Mouse (Mus musculus) liver, embryonic 12.5 days (tissue): Measurements from ENCODE around the gene Ogfod1. TPM values are rescaled to one million over a fixed set of nuclear protein-coding genes. Genes with fewer than 3 reads are reported as not detected.
A peak's percentile ranks its signal among the peaks of the same experiment; 100 is the strongest.

Source experiments
- ATAC-seq: fragments of 200-750 bp; cut with Nextera tagmentation; 2 replicates; pipeline ENCODE4 v1.8.0; 2017; ENCODE audit warnings: moderate number of reproducible peaks, mild to moderate bottlenecking, moderate library complexity
- H3K27ac ChIP-seq: fragments of 300-500 bp; sonication (generic); 2 replicates; pipeline ENCODE4 v1.5.1; 2016; ENCODE audit warnings: mild to moderate bottlenecking
- H3K27me3 ChIP-seq: fragments of 300-500 bp; sonication (generic); replicated peaks from 2 replicates; pipeline ENCODE4 v1.6.1; 2016; ENCODE audit warnings: mild to moderate bottlenecking, moderate library complexity
- H3K36me3 ChIP-seq: fragments of 300-500 bp; sonication (generic); 2 replicates; pipeline ENCODE4 v1.6.1; 2016; ENCODE audit warnings: mild to moderate bottlenecking, moderate library complexity
- H3K4me1 ChIP-seq: fragments of 300-500 bp; sonication (generic); 2 replicates; pipeline ENCODE4 v1.6.1; 2016
- H3K4me2 ChIP-seq: fragments of 300-500 bp; sonication (generic); 2 replicates; pipeline ENCODE4 v1.6.1; 2016; ENCODE audit warnings: mild to moderate bottlenecking, moderate library complexity
- H3K4me3 ChIP-seq: fragments of 300-500 bp; sonication (generic); 2 replicates; pipeline ENCODE4 v1.5.1; 2016; ENCODE audit warnings: mild to moderate bottlenecking, moderate library complexity
- H3K9ac ChIP-seq: fragments of 300-500 bp; sonication (generic); 2 replicates; pipeline ENCODE4 v1.6.1; 2016; ENCODE audit warnings: mild to moderate bottlenecking, moderate library complexity
- H3K9me3 ChIP-seq: fragments of 300-500 bp; sonication (generic); replicated peaks from 2 replicates; pipeline ENCODE4 v1.6.1; 2016; ENCODE audit warnings: mild to moderate bottlenecking, moderate library complexity
- WGBS: fragments of 180-500 bp; shearing (Covaris S2); methylation state at CpG from one replicate; pipeline ENCODE4 v1.1.7; 2016; ENCODE audit not compliant: insufficient replicate concordance; 5-methylcytosine and 5-hydroxymethylcytosine counted together
- polyA plus RNA-seq: library from polyadenylated mRNA; unstranded; fragments of >200 nt; fragmentation: Nextera tagmentation; extraction: Ambion mirVana; gene quantifications from 2 replicates; pipeline ENCODE4 v1.2.1, GENCODE M21; 2016

Gene Ogfod1
- polyA plus RNA-seq, 1 experiment from 2014 or later, result 8.2 TPM

DNA sequence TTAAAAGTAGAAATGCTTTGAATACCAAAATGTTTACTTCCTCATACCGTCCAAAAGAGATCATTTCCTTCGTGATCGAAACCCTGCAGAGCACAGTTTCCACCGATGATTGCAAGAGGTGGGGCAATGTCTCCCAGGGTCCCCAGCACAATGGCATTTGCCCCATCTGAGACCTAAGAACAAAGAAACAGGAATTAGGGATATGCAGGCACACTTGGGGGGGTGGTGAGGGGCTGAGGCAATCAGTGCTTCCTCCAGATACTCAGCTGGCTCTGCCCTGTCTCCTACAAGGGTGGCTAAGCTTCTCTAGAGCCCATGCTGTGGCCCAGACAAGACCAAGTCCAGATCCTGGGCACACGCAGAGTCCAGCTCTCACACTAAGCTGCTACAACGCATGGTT, 52.7 kb downstream of the Ogfod1 start:
- ATAC-seq, result no peak
- H3K4me3 ChIP-seq, result no peak overlapping the region
- no peaks in the 10 kb centered on the region for H3K4me1 ChIP-seq
- no peak overlapping the region for H3K4me2 ChIP-seq
- H3K27ac ChIP-seq, result no peak overlapping the region
- no peaks in the 10 kb centered on the region for H3K36me3 ChIP-seq
- H3K27me3 ChIP-seq, result no peaks in the 10 kb centered on the region
- H3K9me3 ChIP-seq, result no peaks in the 10 kb centered on the region
- 59% methylated on average over 6 of the region's 6 CpGs for WGBS
- H3K9ac ChIP-seq, result no peak overlapping the region

- H3K4me1 ChIP-seq, result peaks cover 6% of the 10 kb centered on the region
- H3K9ac ChIP-seq, result no peak overlapping the region
- no peak overlapping the region for H3K27ac ChIP-seq
- 77% methylated on average over 9 of the region's 9 CpGs for WGBS
- H3K27me3 ChIP-seq, result no peaks in the 10 kb centered on the region
- H3K4me2 ChIP-seq, result no peak overlapping the region
- H3K9me3 ChIP-seq, result no peaks in the 10 kb centered on the region
- no peak overlapping the region for H3K4me3 ChIP-seq
- H3K36me3 ChIP-seq, result no peaks in the 10 kb centered on the region
- ATAC-seq, result no peak
Measured at GRCm38 (mm10) chr8:94092848-94093247, 55.9 kb downstream of the Ogfod1 start.

DNA sequence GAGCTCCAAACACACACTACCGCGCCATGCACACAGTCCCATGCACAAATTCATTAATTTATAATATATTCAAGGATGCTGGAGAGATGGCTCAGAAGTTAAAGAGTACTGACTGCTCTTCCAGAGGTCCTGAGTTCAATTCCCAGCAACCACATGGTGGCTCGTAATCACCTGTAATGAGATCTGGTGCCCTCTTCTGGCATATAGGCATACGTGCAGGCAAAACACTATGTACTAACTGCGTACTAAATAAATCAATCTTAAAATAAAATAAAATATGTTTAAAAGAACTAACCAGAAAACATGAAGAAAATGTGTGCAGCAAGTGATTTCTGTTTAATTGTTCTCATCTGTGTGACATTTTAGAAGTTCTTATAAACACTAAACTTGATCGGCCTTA, 57.3 kb downstream of the Ogfod1 start:
- Histone ChIP-seq H3K27me3 (no peaks in the 10 kb centered on the region), H3K4me1 (peaks cover 18% of the 10 kb centered on the region), H3K4me2 (no peak overlapping the region), H3K36me3 (no peaks in the 10 kb centered on the region), H3K27ac (no peak overlapping the region), H3K9me3 (no peaks in the 10 kb centered on the region), H3K4me3 (no peak overlapping the region), H3K9ac (no peak overlapping the region)
- no peak for ATAC-seq
- 74% methylated on average over 6 of the region's 6 CpGs for WGBS

DNA sequence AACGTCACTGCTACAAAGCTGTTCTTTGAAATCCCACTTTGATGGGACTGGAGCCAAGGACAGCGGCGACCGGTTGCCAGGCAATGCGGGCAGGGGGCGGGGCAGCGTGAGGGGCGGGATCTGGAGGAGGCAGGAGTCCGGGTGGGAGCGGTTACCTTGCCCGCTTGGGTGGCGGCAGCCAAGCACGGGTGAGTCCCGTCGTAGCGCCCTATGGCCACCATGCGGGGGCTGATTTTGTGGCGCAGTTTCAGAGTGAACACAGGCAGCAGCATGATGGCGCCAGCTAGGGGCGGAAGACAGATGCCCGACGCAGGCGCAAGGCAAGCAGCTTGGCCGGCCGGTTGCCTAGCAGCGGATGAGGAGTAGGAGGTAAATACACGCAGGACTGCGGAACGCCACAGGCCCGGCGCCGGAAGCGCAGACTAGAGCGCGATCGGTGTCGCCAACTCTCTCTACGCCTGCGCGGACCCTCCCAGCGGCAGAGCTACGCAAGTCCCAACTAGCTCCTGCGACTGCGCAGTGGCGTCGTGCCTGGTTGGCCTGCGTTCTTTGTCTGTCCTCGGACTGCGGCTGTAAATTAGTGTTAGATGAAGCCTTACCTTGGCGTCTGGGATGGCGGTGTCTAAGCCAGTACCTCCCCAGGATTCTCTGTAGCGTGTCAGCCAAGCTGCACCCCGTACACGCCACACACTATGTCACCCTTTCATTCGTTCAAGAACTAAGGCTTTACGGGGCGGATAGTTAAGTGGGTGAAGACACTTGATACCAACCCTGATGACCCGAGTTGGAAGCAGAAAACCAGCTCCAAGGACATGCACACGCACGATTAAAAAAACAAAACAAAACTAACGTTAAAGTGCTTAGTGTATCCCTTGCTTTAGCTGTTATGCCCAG, 61.3 kb downstream of the Ogfod1 start, which contains the start of gene Bbs2:
Gene Bbs2 (minus strand): TSS at position 848 of the 894 bp plus-strand sequence.
- WGBS, result 3% methylated on average over 61 of the region's 61 CpGs
- Histone ChIP-seq H3K4me2 (peak within 1 kb of the TSS; percentile 76), H3K9ac (peak within 1 kb of the TSS; percentile 77), H3K36me3 (no peaks in the 10 kb centered on the region), H3K4me1 (peaks cover 18% of the 10 kb centered on the region), H3K9me3 (no peaks in the 10 kb centered on the region), H3K27me3 (peaks cover 37% of the 10 kb centered on the region), H3K27ac (peak within 1 kb of the TSS; percentile 95), H3K4me3 (peak within 1 kb of the TSS; percentile 72)
- ATAC-seq, result peak; percentile 100

- H3K9ac ChIP-seq, result peak overlapping the region; percentile 77
- 55% methylated on average over 4 of the region's 4 CpGs for WGBS
- peak overlapping the region; percentile 95 for H3K27ac ChIP-seq
- peak overlapping the region; percentile 76 for H3K4me2 ChIP-seq
- no peak for ATAC-seq
- peaks cover 42% of the 10 kb centered on the region for H3K27me3 ChIP-seq
- no peaks in the 10 kb centered on the region for H3K9me3 ChIP-seq
- H3K4me3 ChIP-seq, result peak overlapping the region; percentile 72; the same call in 1 of the 2 replicates
- no peaks in the 10 kb centered on the region for H3K36me3 ChIP-seq
- peaks cover 18% of the 10 kb centered on the region for H3K4me1 ChIP-seq
Measured at GRCm38 (mm10) chr8:94098996-94099395, 62.0 kb downstream of the Ogfod1 start.

DNA sequence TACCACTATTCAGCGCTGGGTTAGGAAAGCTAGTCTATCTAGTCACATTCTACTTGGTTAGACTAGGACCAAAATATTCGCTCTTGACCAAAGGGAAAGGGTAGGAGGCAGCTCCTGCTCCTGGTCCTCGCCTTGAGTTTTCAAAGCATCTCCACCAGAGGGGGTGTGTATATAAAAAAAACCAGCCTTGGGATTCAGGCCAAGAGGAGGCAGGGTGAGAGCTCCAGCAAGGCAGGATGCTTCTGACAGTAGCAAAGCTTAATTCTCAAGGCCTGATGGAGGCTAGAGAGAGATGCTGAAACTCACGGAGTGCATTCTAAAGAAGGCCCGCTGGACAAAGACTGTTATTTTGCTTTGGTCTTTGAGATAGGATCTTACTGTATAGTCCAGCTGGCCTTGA, 67.1 kb downstream of the Ogfod1 start:
- Histone ChIP-seq H3K27me3 (peaks cover 42% of the 10 kb centered on the region), H3K4me1 (peaks cover 28% of the 10 kb centered on the region), H3K9ac (no peak overlapping the region), H3K27ac (no peak overlapping the region), H3K36me3 (no peaks in the 10 kb centered on the region), H3K4me2 (no peak overlapping the region), H3K9me3 (no peaks in the 10 kb centered on the region), H3K4me3 (no peak overlapping the region)
- no peak; the same call in 1 of the 2 replicates for ATAC-seq
- 48% methylated on average over 5 of the region's 5 CpGs for WGBS

- Histone ChIP-seq H3K27me3 (peaks cover 10% of the 10 kb centered on the region), H3K36me3 (no peaks in the 10 kb centered on the region), H3K9ac (no peak overlapping the region), H3K4me1 (peaks cover 62% of the 10 kb centered on the region), H3K9me3 (no peaks in the 10 kb centered on the region), H3K4me2 (no peak overlapping the region), H3K27ac (peak overlapping the region; percentile 50), H3K4me3 (no peak overlapping the region)
- ATAC-seq, result no peak
- WGBS, result 55% methylated on average over 3 of the region's 3 CpGs
Measured at GRCm38 (mm10) chr8:94107871-94108270, 70.9 kb downstream of the Ogfod1 start.

DNA sequence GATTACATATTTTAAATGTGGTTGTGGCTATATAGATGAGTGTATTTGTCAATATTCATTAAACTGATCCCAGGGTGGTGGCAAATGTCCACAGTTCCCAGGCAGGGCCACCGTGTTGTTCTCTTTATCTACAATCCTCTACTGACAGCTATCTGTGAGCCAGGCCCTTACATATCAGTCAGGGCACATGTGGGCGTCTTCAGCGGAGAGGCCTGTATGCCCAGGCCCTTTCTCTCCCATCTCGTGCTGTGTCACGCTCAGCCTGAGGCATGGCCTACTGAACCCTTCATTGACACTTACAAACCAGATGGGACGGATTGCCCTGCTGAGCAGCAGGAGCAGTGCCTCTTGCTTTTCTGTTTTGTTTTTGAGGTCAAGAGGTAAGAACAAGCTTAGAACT, 72.4 kb downstream of the Ogfod1 start:
- H3K4me3 ChIP-seq, result no peak overlapping the region
- no peaks in the 10 kb centered on the region; the same call in 1 of the 2 replicates for H3K27me3 ChIP-seq
- H3K36me3 ChIP-seq, result no peaks in the 10 kb centered on the region
- peak overlapping the region; percentile 91 for H3K27ac ChIP-seq
- peak; percentile 97 for ATAC-seq
- peak overlapping the region; percentile 29; the same call in 1 of the 2 replicates for H3K9ac ChIP-seq
- peak overlapping the region; percentile 36 for H3K4me2 ChIP-seq
- peaks cover 72% of the 10 kb centered on the region for H3K4me1 ChIP-seq
- 25% methylated on average over 6 of the region's 6 CpGs for WGBS
- no peaks in the 10 kb centered on the region for H3K9me3 ChIP-seq

DNA sequence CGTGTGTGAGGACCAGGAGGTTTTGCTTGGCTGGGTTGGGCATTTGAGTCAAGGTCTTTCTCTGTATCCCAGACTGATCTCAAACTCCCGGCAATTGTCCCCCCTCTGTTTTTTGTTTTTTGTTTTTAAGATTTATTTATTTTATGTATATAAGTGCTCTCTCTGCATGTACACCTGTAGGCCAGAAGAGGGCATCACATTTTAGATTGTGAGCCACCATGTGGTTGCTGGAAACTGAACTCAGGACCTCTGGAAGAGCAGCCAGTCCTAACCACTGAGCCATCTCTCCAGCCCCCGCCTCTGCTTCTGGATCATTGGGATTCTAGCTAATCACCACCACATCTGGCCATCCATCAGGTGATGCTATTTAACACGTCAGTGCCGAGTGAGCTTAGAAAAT, 72.8 kb downstream of the Ogfod1 start:
- H3K4me3 ChIP-seq, result no peak overlapping the region
- 69% methylated on average over 5 of the region's 5 CpGs for WGBS
- H3K4me2 ChIP-seq, result peak overlapping the region; percentile 36
- ATAC-seq, result peak; percentile 31; the same call in 1 of the 2 replicates
- H3K4me1 ChIP-seq, result peaks cover 72% of the 10 kb centered on the region
- H3K27ac ChIP-seq, result peak overlapping the region; percentile 91
- no peaks in the 10 kb centered on the region for H3K36me3 ChIP-seq
- no peaks in the 10 kb centered on the region for H3K27me3 ChIP-seq
- H3K9me3 ChIP-seq, result no peaks in the 10 kb centered on the region
- peak overlapping the region; percentile 29; the same call in 1 of the 2 replicates for H3K9ac ChIP-seq

DNA sequence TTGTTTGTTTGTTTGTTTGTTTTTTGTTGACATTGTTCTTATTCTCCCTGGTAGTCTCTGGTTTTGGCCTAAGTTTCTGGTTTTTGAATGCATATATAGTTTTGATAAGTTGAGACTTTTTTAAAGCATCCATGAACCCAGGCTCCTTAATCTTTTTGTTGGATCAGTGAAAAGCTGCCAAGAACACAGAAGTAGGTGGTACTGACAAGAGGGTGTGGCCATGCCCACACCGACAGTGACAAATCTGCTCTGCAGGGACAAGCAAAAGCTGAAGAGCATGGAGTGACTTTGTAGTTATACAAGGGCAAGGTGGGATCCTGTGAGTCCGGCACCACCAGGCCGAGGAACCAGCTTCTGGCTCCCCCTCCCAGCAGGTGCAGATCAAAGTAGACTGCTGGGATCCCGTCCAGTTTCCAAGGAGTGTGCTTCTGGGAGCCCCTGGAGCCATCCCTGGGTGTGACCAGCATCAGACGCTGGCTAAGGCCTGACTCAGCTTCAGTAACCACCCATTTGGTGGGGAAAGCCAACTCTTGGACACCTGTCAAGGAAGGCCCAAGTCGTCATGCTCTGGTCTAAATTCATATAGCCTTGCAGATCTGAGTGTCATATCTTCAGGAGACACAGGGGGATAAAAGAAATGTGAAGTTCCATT, 73.7 kb downstream of the Ogfod1 start:
- no peaks in the 10 kb centered on the region for H3K9me3 ChIP-seq
- H3K4me1 ChIP-seq, result peaks cover 72% of the 10 kb centered on the region
- H3K27ac ChIP-seq, result peak overlapping the region; percentile 91
- no peaks in the 10 kb centered on the region for H3K36me3 ChIP-seq
- H3K9ac ChIP-seq, result no peak overlapping the region
- peak; percentile 29; the same call in 1 of the 2 replicates for ATAC-seq
- WGBS, result 54% methylated on average over 6 of the region's 6 CpGs
- no peak overlapping the region for H3K4me3 ChIP-seq
- no peaks in the 10 kb centered on the region for H3K27me3 ChIP-seq
- peak overlapping the region; percentile 19; the same call in 1 of the 2 replicates for H3K4me2 ChIP-seq

GRCm38 (mm10) chr8:94113435-94113834, 76.4 kb downstream of the Ogfod1 start:
- Histone ChIP-seq H3K36me3 (no peaks in the 10 kb centered on the region), H3K27me3 (0 out of 2 replicates have a peak, but pooled peaks cover 5% of the 10 kb centered on the region), H3K4me2 (peak overlapping the region; percentile 47), H3K4me3 (no peak overlapping the region), H3K9ac (peak overlapping the region; percentile 45; the same call in 1 of the 2 replicates), H3K9me3 (no peaks in the 10 kb centered on the region), H3K4me1 (peaks cover 51% of the 10 kb centered on the region), H3K27ac (peak overlapping the region; percentile 67)
- 29% methylated on average over 1 of the region's 1 CpGs for WGBS
- no peak for ATAC-seq

GRCm38 (mm10) chr8:94113972-94114371, 77.0 kb downstream of the Ogfod1 start:
- H3K27ac ChIP-seq, result peak overlapping the region; percentile 67; the same call in 1 of the 2 replicates
- no peaks in the 10 kb centered on the region for H3K9me3 ChIP-seq
- H3K4me1 ChIP-seq, result peaks cover 51% of the 10 kb centered on the region
- 72% methylated on average over 2 of the region's 2 CpGs for WGBS
- H3K9ac ChIP-seq, result no peak overlapping the region
- no peak for ATAC-seq
- no peak overlapping the region for H3K4me2 ChIP-seq
- H3K4me3 ChIP-seq, result no peak overlapping the region
- no peaks in the 10 kb centered on the region for H3K36me3 ChIP-seq
- 0 out of 2 replicates have a peak, but pooled peaks cover 5% of the 10 kb centered on the region for H3K27me3 ChIP-seq
